Mouse (Mus musculus): Measurements from ENCODE around the gene Lmntd1.
"Not testable (repeated sequence)": the region's sequence is repeated elsewhere in the genome, so short reads cannot be mapped to it uniquely, and the experiment has no call there.

Gene Lmntd1

DNA sequence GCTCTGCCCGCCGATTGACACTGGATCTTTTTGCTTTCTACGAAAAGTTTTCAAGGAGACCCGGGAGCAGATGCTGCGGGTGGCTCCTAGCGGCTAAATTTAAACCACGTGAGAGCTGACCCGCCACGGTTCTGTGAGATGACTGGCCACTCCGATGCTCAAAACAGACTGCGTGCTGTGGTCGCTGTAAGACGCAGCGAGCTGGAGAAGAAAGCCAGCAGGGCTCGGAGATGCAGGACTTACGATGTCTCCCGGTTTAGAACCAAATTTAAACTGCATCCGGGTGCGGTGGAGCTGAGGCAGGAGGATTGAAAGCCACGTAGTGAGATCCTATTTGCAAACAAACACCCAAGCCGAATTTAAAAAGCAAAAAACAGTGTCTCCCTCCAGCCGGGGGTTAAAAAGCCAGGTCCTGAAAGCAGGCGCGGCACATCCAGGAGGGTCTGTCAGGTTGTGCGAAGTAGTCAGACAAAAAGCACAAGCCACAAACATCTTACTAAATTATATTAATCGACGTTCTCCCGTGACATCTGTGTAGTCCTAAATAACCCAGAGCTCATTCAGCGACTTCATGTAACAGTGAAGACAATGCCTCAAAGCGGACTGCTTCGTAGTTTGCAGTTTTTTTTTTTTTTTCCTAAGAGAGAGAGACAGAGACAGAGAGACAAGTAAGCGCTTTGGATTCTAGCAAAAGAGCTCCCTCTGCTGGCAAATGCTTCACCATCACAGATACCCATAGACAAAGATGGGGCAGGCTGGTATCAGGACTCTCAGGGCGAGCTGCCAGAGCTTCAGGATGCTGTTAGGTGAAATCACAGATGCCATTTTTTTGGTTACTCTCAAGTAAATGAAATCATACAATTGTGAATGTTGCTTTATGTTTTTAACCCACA is 272.6 kb downstream of the Lmntd1 start:
- peak; percentile 89 for DNase-seq (ENCODE audit: low spot score)

- peak; percentile 97 for DNase-seq (ENCODE audit: low spot score)
Measured at GRCm38 (mm10) chr6:145340657-145341146, 273.4 kb downstream of the Lmntd1 start.

DNA sequence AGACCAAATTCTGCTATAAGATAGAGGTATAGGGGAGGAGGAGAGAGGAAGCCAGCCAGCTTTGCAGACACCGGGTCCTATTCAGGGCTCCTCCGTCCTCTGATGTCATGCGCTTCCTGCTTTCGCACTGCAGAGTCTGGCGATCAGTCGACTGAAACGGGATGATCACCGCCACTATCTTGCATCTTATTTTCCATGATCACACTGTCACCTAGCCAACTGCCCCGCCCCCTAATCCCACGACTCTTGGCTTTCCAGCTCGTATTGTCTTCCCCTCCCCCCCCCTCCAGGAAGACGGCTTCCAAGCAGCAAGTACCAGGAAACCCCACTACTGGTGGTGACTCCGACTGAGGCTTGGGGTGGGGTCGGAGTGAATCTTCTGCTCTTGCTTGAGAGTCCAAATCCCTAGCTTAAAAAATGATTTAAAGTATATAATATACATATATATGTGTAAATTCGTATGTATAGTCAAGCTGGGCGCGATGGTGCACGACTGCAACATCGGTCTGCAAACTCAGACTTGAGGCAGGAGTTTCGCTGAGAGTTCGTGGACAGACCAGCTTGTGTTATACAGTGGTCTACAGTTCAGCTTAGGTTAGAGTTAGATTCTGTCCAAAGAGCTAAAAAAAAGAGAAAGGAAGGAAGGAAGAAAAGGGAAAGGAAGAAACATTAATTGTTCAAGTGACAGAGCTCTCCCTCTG is 274.0 kb downstream of the Lmntd1 start:
- peak; percentile 80 for DNase-seq (ENCODE audit: low spot score)

DNA sequence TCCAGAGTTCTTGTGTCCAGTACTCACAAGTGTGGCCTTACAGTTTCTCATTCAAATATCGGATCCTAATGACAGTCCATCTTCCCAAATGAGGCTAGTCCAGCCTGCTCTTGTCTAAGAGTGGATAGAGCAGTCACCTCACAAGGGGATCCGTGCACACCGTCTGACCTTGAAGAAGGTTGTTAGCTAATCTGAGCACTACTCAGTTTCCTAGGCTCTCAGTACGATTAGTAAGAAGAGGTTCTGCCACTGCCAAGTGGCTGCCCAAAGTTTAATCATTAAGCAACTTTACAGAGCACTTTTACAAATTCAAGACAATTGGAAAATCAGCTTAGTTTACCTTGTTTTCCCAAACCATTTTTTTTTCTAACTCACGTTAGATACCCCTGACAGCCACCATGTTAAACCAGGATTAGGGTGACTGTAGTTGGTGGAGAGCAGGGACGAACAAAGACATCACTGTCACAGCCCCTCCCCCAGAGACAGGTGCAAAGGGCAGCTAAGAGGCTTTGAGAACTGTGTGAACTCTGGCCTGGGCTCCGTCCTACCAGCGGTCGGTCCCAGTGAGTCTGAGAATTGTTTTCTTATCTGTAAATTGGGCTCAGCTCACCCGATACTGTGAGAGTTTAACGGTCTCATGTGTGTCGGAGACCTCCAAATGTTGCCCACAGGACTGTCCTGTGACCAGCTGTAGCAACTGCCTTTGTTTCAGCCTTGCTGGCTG is 275.4 kb downstream of the Lmntd1 start:
- DNase-seq (ENCODE audit: low spot score): no peak

DNA sequence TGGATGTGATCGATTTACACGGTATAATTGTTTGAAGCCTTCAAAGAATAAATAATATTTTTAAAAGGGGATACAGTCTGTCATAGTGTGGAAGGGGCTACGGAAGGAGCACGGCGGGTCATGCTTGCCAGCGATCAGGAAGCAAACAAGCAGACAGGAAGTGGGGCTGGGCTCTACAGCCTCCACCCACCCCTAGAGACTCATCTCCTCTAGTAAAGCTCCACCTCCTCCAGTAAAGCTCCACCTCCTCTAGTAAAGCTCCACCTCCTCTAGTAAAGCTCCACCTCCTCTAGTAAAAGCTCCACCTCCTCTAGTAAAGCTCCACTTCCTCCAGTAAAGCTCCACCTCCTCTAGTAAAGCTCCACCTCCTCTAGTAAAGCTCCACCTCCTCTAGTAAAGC is 276.6 kb downstream of the Lmntd1 start:
- DNase-seq (ENCODE audit: low spot score): not testable (repeated sequence)

DNA sequence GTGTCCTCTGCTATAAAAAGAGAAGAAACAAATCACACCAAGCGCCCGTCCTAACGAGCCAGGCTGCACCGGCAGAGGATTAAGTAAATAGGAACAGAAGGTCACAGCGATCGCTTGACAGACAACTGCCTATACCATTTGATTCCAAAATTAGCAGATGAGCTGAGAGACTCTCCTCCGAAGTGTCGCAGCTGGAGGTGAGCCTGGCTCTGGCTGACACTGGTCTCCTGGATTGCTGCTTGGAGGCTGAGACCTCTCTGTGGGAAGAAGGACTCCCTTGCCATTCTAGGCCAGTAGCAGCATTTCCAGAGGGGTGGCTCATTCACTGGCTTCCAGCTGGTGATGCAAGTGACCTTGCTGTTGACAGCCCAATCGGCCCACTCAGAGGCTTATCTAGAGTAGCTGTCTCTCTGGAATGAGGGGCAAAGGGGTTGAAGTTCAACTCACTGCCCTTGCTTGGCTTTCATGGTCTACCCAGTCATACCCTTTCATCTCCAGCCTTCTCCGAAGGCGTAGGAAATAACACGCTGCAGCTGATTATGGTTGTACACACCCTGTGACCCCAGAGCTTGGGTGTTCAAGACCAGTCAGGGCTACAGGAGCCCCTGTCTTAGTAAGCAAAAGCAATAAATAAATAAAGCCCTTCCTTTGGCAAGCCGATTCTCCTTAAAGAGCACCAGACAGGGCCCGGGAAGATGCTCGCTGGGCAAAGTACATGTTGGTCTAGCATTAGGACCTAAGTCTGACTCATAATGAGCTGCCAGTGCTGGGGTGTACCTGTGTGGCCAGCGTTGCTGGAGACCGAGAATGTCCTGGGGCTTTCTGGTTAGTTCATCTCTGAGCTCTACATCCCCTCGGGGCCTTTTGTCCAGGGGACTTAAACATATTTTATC is 278.0 kb downstream of the Lmntd1 start:
- DNase-seq (ENCODE audit: low spot score): no peak

DNA sequence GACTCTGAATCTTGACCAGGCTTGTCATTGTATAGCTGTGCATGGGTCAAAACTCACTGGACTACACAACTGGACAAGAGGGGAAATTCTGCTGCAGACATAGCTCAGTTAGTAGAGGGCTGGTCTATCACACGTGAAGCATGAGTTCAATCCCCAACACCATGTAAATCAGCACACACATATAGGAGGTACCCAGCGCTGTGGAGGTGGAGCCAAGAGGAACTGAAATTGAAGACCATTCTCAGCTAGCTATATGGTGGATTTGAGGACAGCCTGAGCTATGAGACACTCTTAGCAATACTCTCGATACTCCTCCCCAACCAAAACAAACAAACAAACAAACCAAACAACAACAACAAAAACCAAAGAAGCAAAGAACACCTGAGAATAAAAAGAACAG is 279.9 kb downstream of the Lmntd1 start:
- no peak for DNase-seq (ENCODE audit: low spot score)

GRCm38 (mm10) chr6:145326141-145326806 is 287.8 kb downstream of the Lmntd1 start:
- DNase-seq (ENCODE audit: low spot score): no peak

DNA sequence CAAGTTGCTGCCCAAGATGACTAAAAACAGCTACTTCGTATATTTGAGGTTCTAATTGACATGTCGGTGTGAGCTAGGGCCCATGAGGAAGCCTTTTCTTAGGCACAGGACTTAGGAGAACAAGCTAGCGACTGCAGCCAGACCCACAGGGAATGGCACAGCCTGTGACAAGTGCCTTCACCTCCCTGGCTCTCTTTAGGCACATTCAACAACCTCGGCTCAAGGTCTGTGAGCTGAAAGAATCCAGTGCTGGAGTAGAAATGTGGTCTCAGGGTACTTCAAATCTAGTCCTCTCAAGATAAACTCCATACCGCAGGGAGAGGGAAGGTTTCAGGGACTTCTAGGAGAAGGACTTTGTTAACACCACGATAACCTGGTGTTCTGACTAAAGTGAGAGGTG is 289.0 kb downstream of the Lmntd1 start:
- no peak for DNase-seq (ENCODE audit: low spot score)

- no peak for DNase-seq (ENCODE audit: low spot score)
Measured at GRCm38 (mm10) chr6:145324470-145324869, 289.6 kb downstream of the Lmntd1 start.

GRCm38 (mm10) chr6:145322246-145322645 is 291.9 kb downstream of the Lmntd1 start:
- no peak for DNase-seq (ENCODE audit: low spot score)

DNA sequence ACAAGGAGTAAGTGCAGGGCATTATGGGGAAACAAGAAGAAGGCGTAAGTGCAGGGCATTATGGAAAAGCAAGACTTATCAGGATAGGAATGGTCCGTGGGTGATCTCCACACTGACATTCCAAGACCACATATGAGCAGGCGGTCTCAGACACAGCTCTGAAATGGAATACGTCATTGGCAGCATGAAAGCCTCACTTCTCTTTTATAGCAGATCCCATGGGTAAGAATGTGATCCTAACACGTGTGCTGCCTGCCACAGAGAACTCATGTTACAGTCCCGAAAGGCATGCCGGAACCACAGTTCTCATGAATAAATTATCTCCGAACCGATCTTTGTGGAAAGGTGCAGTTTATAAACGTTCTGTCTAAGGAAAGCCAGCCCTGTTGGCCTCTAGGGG is 294.0 kb downstream of the Lmntd1 start:
- no peak for DNase-seq (ENCODE audit: low spot score)

All from testis, postnatal 10 days (tissue).